Mouse (Mus musculus): ENCODE data around the gene Rnf43.

GRCm38 (mm10) chr11:87662822-87663221 lies 300 bp downstream of the Rnf43 start:
- TF ChIP-seq TAL1 (IDR thresholded peaks at IDR 0.05; ENCODE audit: low read length) (no peak), GATA1 (IDR thresholded peaks at IDR 0.05; ENCODE audit: low read length) (no peak)
